In the genomic region with DNA sequence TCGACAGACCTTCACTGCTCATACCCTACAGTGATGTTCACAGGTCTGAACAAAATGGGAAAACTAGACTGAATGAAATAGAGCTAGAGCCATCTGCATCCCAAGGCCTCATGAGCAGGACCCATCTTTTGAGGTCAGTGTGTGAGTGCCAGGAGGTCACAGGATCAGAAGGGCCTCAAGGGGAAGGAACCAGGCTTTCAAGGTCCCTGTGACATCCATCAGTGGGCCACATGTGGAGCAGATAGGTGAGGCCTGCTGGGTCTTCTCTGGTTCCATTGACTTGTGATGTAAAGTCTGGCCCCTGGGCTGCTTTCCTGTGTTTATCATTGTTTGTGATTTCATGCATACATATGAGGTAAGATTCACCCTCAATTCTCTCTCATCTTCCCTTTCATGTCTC, we compare ENCODE assay signal across 15 mouse cellular contexts.
DNase-seq lines count a peak whose midpoint lies in the region; ATAC-seq lines count a peak whose summit lies in the region.
"Had no signal": no experiment of that assay in that cellular context is flagged by ENCODE, and none has a peak within 500 bp of the region (broad histone marks: within the 10 kb centered on the region; RNA-seq: fewer than 3 reads in every experiment).

No protein-coding gene starts in this region.

- no peak overlapping the region for H3K4me2 ChIP-seq in heart, embryonic 12.5 days
- H3K4me2 ChIP-seq in intestine, embryonic 14.5 days (ENCODE audit: low read length), result no peak overlapping the region
- no peak overlapping the region for H3K4me2 ChIP-seq in intestine, embryonic 16.5 days (ENCODE audit: low read depth, low read length)
- no peak overlapping the region for H3K4me2 ChIP-seq in midbrain, embryonic 14.5 days (ENCODE audit: low read length)
- no peak overlapping the region for H3K4me2 ChIP-seq in neural tube, embryonic 15.5 days
- H3K4me2 ChIP-seq: heart, embryonic 15.5 days had no signal

- no peaks in the 10 kb centered on the region for H3K9me3 ChIP-seq in heart, embryonic 10.5 days
- peaks cover under 1% of the 10 kb centered on the region for H3K9me3 ChIP-seq in heart, embryonic 12.5 days (replicated peaks)
- H3K9me3 ChIP-seq in intestine, embryonic 14.5 days (ENCODE audit: control insufficient read depth, low read length), result no peaks in the 10 kb centered on the region
- no peaks in the 10 kb centered on the region for H3K9me3 ChIP-seq in intestine, embryonic 16.5 days (ENCODE audit: control insufficient read depth, low read length)
- no peaks in the 10 kb centered on the region for H3K9me3 ChIP-seq in midbrain, embryonic 14.5 days (ENCODE audit: control insufficient read depth, low read length)
- H3K9me3 ChIP-seq in neural tube, embryonic 15.5 days (replicated peaks), result no peaks in the 10 kb centered on the region
- H3K9me3 ChIP-seq: embryonic facial prominence, embryonic 10.5 days; heart, embryonic 15.5 days had no signal

- H3K27ac ChIP-seq in heart, embryonic 10.5 days, result no peak overlapping the region
- H3K27ac ChIP-seq in heart, embryonic 12.5 days (ENCODE audit: poor library complexity, severe bottlenecking), result no peak overlapping the region
- peak overlapping the region; percentile 64 for H3K27ac ChIP-seq in intestine, embryonic 14.5 days (ENCODE audit: low read depth)
- no peak overlapping the region for H3K27ac ChIP-seq in intestine, embryonic 16.5 days (ENCODE audit: low read length)
- peak overlapping the region; percentile 84; the same call in 1 of the 2 replicates for H3K27ac ChIP-seq in midbrain, embryonic 14.5 days (replicated peaks; ENCODE audit: low read depth, low read length)
- peak overlapping the region; percentile 85; the same call in 1 of the 2 replicates for H3K27ac ChIP-seq in neural tube, embryonic 15.5 days (replicated peaks)
- H3K27ac ChIP-seq: heart, embryonic 15.5 days had no signal

- H3K9ac ChIP-seq in heart, embryonic 12.5 days, result no peak overlapping the region
- no peak overlapping the region for H3K9ac ChIP-seq in intestine, embryonic 14.5 days (ENCODE audit: low read length)
- H3K9ac ChIP-seq in intestine, embryonic 16.5 days (ENCODE audit: low read depth, low read length), result no peak overlapping the region
- H3K9ac ChIP-seq in midbrain, embryonic 14.5 days (replicated peaks; ENCODE audit: low read length), result no peak overlapping the region
- no peak overlapping the region for H3K9ac ChIP-seq in neural tube, embryonic 15.5 days (replicated peaks)
- H3K9ac ChIP-seq: heart, embryonic 15.5 days had no signal

- ATAC-seq in heart, embryonic 12.5 days (ENCODE audit: insufficient number of reproducible peaks, low FRiP score), result no peak
- ATAC-seq in intestine, embryonic 14.5 days (replicated peaks; ENCODE audit: low FRiP score, low TSS enrichment, low read depth), result no peak
- no peak for ATAC-seq in intestine, embryonic 16.5 days
- ATAC-seq in midbrain, embryonic 14.5 days (ENCODE audit: low FRiP score, low TSS enrichment), result no peak
- ATAC-seq in neural tube, embryonic 15.5 days (ENCODE audit: low FRiP score), result no peak

- WGBS in heart, embryonic 10.5 days, result 88% methylated on average over 1 of the region's 1 CpGs
- WGBS in heart, embryonic 12.5 days, result 75% methylated on average over 1 of the region's 1 CpGs
- WGBS in intestine, embryonic 14.5 days, result 100% methylated on average over 1 of the region's 1 CpGs
- 97% methylated on average over 1 of the region's 1 CpGs for WGBS in intestine, embryonic 16.5 days
- 85% methylated on average over 1 of the region's 1 CpGs for WGBS in midbrain, embryonic 14.5 days
- 91% methylated on average over 1 of the region's 1 CpGs for WGBS in neural tube, embryonic 15.5 days

- no peak overlapping the region for H3K4me3 ChIP-seq in heart, embryonic 10.5 days
- no peak overlapping the region for H3K4me3 ChIP-seq in heart, embryonic 12.5 days
- no peak overlapping the region for H3K4me3 ChIP-seq in intestine, embryonic 14.5 days (ENCODE audit: low read depth, low read length)
- H3K4me3 ChIP-seq in intestine, embryonic 16.5 days (ENCODE audit: low read length), result no peak overlapping the region
- H3K4me3 ChIP-seq in midbrain, embryonic 14.5 days (replicated peaks; ENCODE audit: low read depth, low read length), result no peak overlapping the region
- H3K4me3 ChIP-seq in neural tube, embryonic 15.5 days (replicated peaks), result no peak overlapping the region
- H3K4me3 ChIP-seq: embryonic facial prominence, embryonic 10.5 days; forebrain, embryonic 13.5 days; heart, embryonic 15.5 days had no signal

- H3K27me3 ChIP-seq in heart, embryonic 10.5 days (ENCODE audit: insufficient read depth, poor library complexity, severe bottlenecking), result 0 out of 2 replicates have a peak, but pooled peaks cover 10% of the 10 kb centered on the region
- peaks cover 5% of the 10 kb centered on the region; the same call in 1 of the 2 replicates for H3K27me3 ChIP-seq in heart, embryonic 12.5 days (replicated peaks)
- no peaks in the 10 kb centered on the region for H3K27me3 ChIP-seq in intestine, embryonic 14.5 days (replicated peaks; ENCODE audit: control insufficient read depth, insufficient read depth, low read length)
- no peaks in the 10 kb centered on the region for H3K27me3 ChIP-seq in intestine, embryonic 16.5 days (replicated peaks; ENCODE audit: control insufficient read depth, insufficient read depth, low read length)
- H3K27me3 ChIP-seq in midbrain, embryonic 14.5 days (ENCODE audit: control insufficient read depth, insufficient read depth, low read length), result no peaks in the 10 kb centered on the region
- no peaks in the 10 kb centered on the region for H3K27me3 ChIP-seq in neural tube, embryonic 15.5 days (replicated peaks)
- H3K27me3 ChIP-seq: forebrain, embryonic 13.5 days; heart, embryonic 15.5 days had no signal

- DNase-seq in heart, embryonic 10.5 days (ENCODE audit: low spot score), result peak; percentile 59
- DNase-seq in intestine, embryonic 14.5 days (ENCODE audit: low spot score), result peak; percentile 10
- DNase-seq in midbrain, embryonic 14.5 days, result no peak
- DNase-seq in adrenal gland, adult 18-20 months (ENCODE audit: low spot score in 2 of 2), result no peak
- DNase-seq: adrenal gland, postnatal 25 days; cerebellum, adult 2 months; cerebellum, postnatal 10 days; gastrocnemius, postnatal 14 days; heart, postnatal 14 days had no signal

- H3K36me3 ChIP-seq in heart, embryonic 10.5 days, result no peaks in the 10 kb centered on the region
- H3K36me3 ChIP-seq in heart, embryonic 12.5 days, result no peaks in the 10 kb centered on the region
- no peaks in the 10 kb centered on the region for H3K36me3 ChIP-seq in intestine, embryonic 14.5 days (ENCODE audit: control insufficient read depth, insufficient read depth, low read length)
- H3K36me3 ChIP-seq in intestine, embryonic 16.5 days (ENCODE audit: control insufficient read depth, insufficient read depth, low read length), result no peaks in the 10 kb centered on the region
- no peaks in the 10 kb centered on the region for H3K36me3 ChIP-seq in midbrain, embryonic 14.5 days (ENCODE audit: control insufficient read depth, insufficient read depth, low read length)
- H3K36me3 ChIP-seq in neural tube, embryonic 15.5 days, result no peaks in the 10 kb centered on the region
- H3K36me3 ChIP-seq: embryonic facial prominence, embryonic 10.5 days; heart, embryonic 15.5 days had no signal

- peaks cover 18% of the 10 kb centered on the region for H3K4me1 ChIP-seq in heart, embryonic 10.5 days
- H3K4me1 ChIP-seq in heart, embryonic 12.5 days (replicated peaks), result peaks cover 14% of the 10 kb centered on the region
- H3K4me1 ChIP-seq in intestine, embryonic 14.5 days (replicated peaks; ENCODE audit: control insufficient read depth, insufficient read depth, low read length), result peaks cover 16% of the 10 kb centered on the region
- H3K4me1 ChIP-seq in intestine, embryonic 16.5 days (ENCODE audit: control insufficient read depth, insufficient read depth, low read length), result no peaks in the 10 kb centered on the region
- H3K4me1 ChIP-seq in midbrain, embryonic 14.5 days (ENCODE audit: control insufficient read depth, insufficient read depth, low read length), result peaks cover 21% of the 10 kb centered on the region
- H3K4me1 ChIP-seq in neural tube, embryonic 15.5 days, result peaks cover 31% of the 10 kb centered on the region
- H3K4me1 ChIP-seq: heart, embryonic 15.5 days had no signal

Comparison
In these comparisons a context has a peak if more than half of its experiments do, and no peak if none do; other contexts are left out.
1. H3K27ac ChIP-seq: peak in intestine, embryonic 14.5 days (single experiment), midbrain, embryonic 14.5 days (single experiment) and neural tube, embryonic 15.5 days (single experiment); none in heart, embryonic 10.5 days (single experiment), heart, embryonic 12.5 days (single experiment) and intestine, embryonic 16.5 days (single experiment).
2. DNase-seq: peak in heart, embryonic 10.5 days (single experiment) and intestine, embryonic 14.5 days (single experiment); none in midbrain, embryonic 14.5 days (single experiment) and adrenal gland, adult 18-20 months (0 of 2).